Mouse (Mus musculus) liver, embryonic 16.5 days (tissue): ENCODE data around the gene Trub2. TPM values are rescaled to one million over a fixed set of nuclear protein-coding genes. Genes with fewer than 3 reads are reported as not detected.

ENCODE experiments used
- ATAC-seq: fragments of 200-750 bp; cut with Nextera tagmentation; 2 replicates; pipeline ENCODE4 v1.8.0; 2017; ENCODE audit warnings: low read depth, mild to moderate bottlenecking, moderate number of reproducible peaks, moderate library complexity
- H3K27ac ChIP-seq: fragments of 300-500 bp; sonication (generic); 2 replicates; pipeline ENCODE4 v1.5.1; 2014; ENCODE audit warnings: mild to moderate bottlenecking, low read length
- H3K27me3 ChIP-seq: fragments of 300-500 bp; sonication (generic); 2 replicates; pipeline ENCODE4 v1.6.1; 2014; ENCODE audit warnings: low read depth, low read length, mixed read lengths; ENCODE audit not compliant: control insufficient read depth, insufficient read depth
- H3K36me3 ChIP-seq: fragments of 300-500 bp; sonication (generic); 2 replicates; pipeline ENCODE4 v1.6.1; 2014; ENCODE audit warnings: mild to moderate bottlenecking; ENCODE audit not compliant: control insufficient read depth, insufficient read depth
- H3K4me1 ChIP-seq: fragments of 300-500 bp; sonication (generic); 2 replicates; pipeline ENCODE4 v1.6.1; 2014; ENCODE audit warnings: low read depth, low read length, mixed read lengths; ENCODE audit not compliant: control insufficient read depth
- H3K4me2 ChIP-seq: fragments of 300-500 bp; sonication (generic); 2 replicates; pipeline ENCODE4 v1.6.1; 2014; ENCODE audit warnings: low read depth, low read length, mixed read lengths
- H3K4me3 ChIP-seq: fragments of 300-500 bp; sonication (generic); 2 replicates; pipeline ENCODE4 v1.5.1; 2014; ENCODE audit warnings: low read depth, mild to moderate bottlenecking, low read length
- H3K9ac ChIP-seq: fragments of 300-500 bp; sonication (generic); 2 replicates; pipeline ENCODE4 v1.6.1; 2014; ENCODE audit warnings: low read depth, low read length
- H3K9me3 ChIP-seq: fragments of 300-500 bp; sonication (generic); replicated peaks from 2 replicates; pipeline ENCODE4 v1.6.1; 2016; ENCODE audit warnings: low read length; ENCODE audit not compliant: control insufficient read depth
- WGBS: fragments of 180-500 bp; shearing (Covaris S2); extraction: QIAGEN DNeasy Blood & Tissue Kit; methylation state at CpG from one replicate; pipeline ENCODE4 v1.1.7; 2014; ENCODE audit not compliant: insufficient replicate concordance; 5-methylcytosine and 5-hydroxymethylcytosine counted together
- polyA plus RNA-seq: library from polyadenylated mRNA; unstranded; fragments of >200 nt; fragmentation: Nextera tagmentation; extraction: Ambion mirVana; gene quantifications from 2 replicates; pipeline ENCODE4 v1.2.1, GENCODE M21; 2015

Gene Trub2
- polyA plus RNA-seq, 1 experiment from 2014 or later = 13.1 TPM

DNA sequence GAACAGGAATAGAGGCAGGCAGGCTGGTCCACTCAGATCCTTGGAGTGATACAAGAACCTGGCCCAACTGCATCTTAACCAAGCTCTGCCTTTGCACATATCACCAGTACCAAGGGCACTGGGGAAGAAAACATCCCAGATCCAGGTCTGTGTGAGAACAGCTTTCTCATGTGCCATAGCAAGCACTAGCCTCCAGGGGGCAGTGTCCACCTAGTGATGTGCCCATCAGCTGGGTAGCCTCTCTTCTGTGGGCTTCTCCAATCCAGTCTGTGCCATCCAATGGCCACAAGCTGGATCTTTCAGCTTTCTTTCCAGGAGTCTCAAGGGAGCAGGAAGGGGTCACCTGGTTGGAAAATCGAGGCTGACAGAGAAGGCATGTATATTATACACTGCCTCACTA lies 23.5 kb downstream of the Trub2 start:
- Histone ChIP-seq H3K4me2 (no peak overlapping the region), H3K36me3 (no peaks in the 10 kb centered on the region), H3K9ac (no peak overlapping the region), H3K27ac (no peak overlapping the region), H3K4me1 (no peaks in the 10 kb centered on the region), H3K27me3 (no peaks in the 10 kb centered on the region; the same call in 1 of the 2 replicates), H3K4me3 (no peak overlapping the region), H3K9me3 (no peaks in the 10 kb centered on the region)
- ATAC-seq = peak; percentile 30; the same call in 1 of the 2 replicates
- 0% methylated on average over 1 of the region's 1 CpGs for WGBS

DNA sequence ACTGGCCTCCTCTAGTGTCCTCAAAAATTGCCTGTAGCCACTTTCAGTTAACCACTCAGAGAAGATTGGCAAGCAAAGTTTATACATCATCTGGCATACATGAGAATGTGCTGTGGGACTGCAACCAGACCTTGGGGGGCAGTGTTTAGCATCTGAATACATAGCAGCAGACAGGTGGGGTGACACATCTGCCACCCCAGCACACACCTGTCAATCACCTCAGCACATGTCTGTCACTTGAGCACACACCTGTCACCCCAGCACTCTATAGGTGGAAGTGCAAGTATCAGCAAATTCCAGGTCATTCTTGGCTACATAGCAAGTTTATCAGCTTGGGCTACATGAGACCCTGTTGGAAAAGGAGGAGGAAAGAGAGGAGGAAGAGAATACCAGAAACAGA lies 32.6 kb downstream of the Trub2 start:
- peaks cover 25% of the 10 kb centered on the region for H3K27me3 ChIP-seq
- ATAC-seq = no peak
- no peak overlapping the region for H3K9ac ChIP-seq
- no peak overlapping the region for H3K4me2 ChIP-seq
- no peaks in the 10 kb centered on the region for H3K36me3 ChIP-seq
- H3K4me3 ChIP-seq = no peak overlapping the region
- H3K27ac ChIP-seq = no peak overlapping the region
- no peaks in the 10 kb centered on the region for H3K4me1 ChIP-seq
- no peaks in the 10 kb centered on the region for H3K9me3 ChIP-seq

DNA sequence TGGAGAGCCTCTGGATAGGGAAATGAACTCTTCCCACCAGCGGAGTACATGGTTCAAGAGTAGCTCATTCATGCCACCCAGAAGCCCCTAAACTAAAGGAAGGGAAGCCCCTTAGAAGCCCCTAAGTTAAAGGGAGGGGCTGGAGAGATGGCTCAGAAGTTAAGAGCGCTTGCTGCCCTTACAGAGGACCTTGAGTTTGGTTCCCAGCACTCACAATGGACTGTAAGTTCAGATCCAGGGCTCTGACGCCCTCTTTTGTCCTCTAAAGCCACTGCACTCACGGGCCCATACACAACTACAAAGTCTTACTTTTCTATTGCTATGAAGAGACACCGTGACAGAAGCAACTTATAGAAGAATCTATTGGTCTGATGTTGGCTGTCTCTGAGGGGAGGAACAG lies 35.9 kb downstream of the Trub2 start:
- Histone ChIP-seq H3K4me3 (no peak overlapping the region), H3K9me3 (no peaks in the 10 kb centered on the region), H3K27ac (no peak overlapping the region), H3K36me3 (no peaks in the 10 kb centered on the region), H3K4me2 (no peak overlapping the region), H3K27me3 (peaks cover 44% of the 10 kb centered on the region), H3K9ac (no peak overlapping the region), H3K4me1 (no peaks in the 10 kb centered on the region)
- no peak for ATAC-seq
- 69% methylated on average over 5 of the region's 5 CpGs for WGBS

DNA sequence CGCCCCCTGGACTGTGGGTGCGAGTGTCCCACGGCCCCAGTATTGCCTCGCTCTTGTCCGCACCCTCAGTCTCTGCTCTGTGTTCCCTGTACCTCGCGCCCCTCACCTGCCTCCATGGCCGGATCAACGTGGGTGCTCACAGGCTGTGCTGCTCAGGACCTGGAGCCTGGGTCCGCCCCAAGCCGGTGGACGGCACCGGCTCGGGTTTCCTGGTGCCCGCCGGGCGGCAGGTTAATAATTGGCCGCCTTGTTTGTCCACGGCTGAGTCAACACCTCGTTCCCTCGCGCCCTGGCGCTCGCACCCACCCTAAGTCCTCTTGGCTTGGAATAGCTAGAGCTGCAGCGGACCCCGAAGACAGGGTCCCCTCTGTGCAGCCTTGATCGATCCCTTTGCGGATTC lies 36.8 kb downstream of the Trub2 start, which contains the start of gene Gm13420:
Gene Gm13420 (minus strand): TSS at position 189 of the 400 bp plus-strand sequence.
- H3K4me2 ChIP-seq = peak within 1 kb of the TSS; percentile 50
- H3K9ac ChIP-seq = no peak within 1 kb of the TSS
- H3K9me3 ChIP-seq = no peaks in the 10 kb centered on the region
- no peaks in the 10 kb centered on the region for H3K36me3 ChIP-seq
- H3K4me3 ChIP-seq = peak within 1 kb of the TSS; percentile 38
- 10% methylated on average over 28 of the region's 28 CpGs for WGBS
- no peaks in the 10 kb centered on the region for H3K4me1 ChIP-seq
- peaks cover 53% of the 10 kb centered on the region for H3K27me3 ChIP-seq
- no peak within 1 kb of the TSS for H3K27ac ChIP-seq
- peak; percentile 78 for ATAC-seq

DNA sequence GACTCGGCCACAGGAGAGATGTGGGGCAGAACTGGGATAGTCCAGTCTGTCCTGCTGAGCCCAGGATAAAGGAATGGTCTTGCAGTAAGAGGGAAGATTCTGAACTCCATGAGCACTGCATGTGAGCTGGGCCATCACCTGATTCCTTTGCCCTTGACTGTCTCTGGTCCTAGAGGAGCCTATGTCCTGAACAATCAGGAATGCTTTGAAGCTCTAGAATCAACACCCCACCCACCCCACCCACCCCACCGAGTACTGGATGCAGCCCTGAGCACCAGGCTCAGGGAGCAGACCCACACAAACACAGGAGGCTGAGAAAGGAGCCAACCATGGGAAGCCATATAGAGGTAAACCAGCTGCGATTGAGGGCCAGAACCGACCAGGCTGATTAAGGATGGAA lies 39.8 kb downstream of the Trub2 start:
- Histone ChIP-seq H3K4me3 (no peak overlapping the region), H3K9ac (no peak overlapping the region), H3K27ac (no peak overlapping the region), H3K4me1 (no peaks in the 10 kb centered on the region), H3K9me3 (no peaks in the 10 kb centered on the region), H3K36me3 (no peaks in the 10 kb centered on the region), H3K27me3 (peaks cover 61% of the 10 kb centered on the region), H3K4me2 (no peak overlapping the region)
- ATAC-seq = no peak
- WGBS = 48% methylated on average over 4 of the region's 4 CpGs

DNA sequence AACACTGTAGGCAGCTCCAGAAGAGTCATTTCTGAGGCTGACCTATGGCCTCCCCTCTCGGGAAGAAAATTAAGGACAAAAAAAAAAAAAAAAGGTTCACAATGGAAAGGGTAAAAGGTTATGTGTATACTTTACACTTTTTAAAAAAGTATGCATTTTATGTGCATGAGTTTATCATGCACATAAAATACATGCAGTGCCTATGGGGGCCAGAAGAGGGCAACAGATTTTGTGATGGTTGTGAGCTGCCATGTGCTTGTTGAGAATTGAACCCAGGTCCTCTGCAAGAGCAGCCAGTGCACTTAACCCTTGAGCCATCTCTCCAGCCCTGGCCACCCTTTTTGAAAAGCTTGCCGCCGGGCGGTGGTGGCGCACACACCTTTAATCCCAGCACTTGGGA lies 40.5 kb downstream of the Trub2 start:
- H3K27ac ChIP-seq = no peak overlapping the region
- H3K4me3 ChIP-seq = no peak overlapping the region
- ATAC-seq = no peak
- no peak overlapping the region for H3K4me2 ChIP-seq
- no peaks in the 10 kb centered on the region for H3K36me3 ChIP-seq
- WGBS = 56% methylated on average over 5 of the region's 5 CpGs
- no peaks in the 10 kb centered on the region for H3K9me3 ChIP-seq
- H3K9ac ChIP-seq = no peak overlapping the region
- H3K4me1 ChIP-seq = no peaks in the 10 kb centered on the region
- peaks cover 57% of the 10 kb centered on the region for H3K27me3 ChIP-seq

DNA sequence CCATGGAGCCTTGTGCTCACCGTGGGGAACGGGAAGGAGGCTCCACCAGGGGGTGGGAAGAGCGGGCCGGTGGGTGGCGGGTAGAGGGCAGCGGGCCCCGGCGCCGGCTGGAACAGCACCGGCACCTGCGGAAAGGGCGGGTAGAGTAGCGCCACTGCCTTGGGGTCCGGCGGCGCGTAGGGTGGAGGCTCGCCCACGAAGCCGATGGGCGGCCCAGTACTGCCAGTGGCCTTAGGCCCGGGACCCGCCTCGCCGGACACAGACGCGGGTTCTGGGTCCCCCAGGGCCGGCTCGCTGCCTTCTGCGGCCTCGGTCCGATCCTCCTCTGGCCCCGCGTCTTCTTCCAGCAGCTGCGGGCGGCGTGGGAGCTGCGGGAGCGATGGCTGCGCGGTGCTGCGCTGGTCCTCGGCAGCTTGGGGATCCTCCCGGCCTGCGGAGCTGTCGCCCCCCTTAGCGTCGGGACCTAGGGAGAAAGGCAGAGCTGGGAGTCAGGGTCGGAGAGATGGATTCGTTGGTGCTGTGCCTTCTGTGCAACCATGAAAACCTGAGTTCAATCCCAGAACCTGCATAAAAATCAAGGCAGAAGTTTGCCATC lies 41.0 kb downstream of the Trub2 start:
- WGBS = 12% methylated on average over 50 of the region's 50 CpGs
- Histone ChIP-seq H3K36me3 (no peaks in the 10 kb centered on the region), H3K27me3 (peaks cover 52% of the 10 kb centered on the region), H3K4me3 (no peak overlapping the region), H3K4me2 (no peak overlapping the region), H3K4me1 (no peaks in the 10 kb centered on the region), H3K9me3 (no peaks in the 10 kb centered on the region), H3K9ac (no peak overlapping the region), H3K27ac (no peak overlapping the region)
- ATAC-seq = no peak

DNA sequence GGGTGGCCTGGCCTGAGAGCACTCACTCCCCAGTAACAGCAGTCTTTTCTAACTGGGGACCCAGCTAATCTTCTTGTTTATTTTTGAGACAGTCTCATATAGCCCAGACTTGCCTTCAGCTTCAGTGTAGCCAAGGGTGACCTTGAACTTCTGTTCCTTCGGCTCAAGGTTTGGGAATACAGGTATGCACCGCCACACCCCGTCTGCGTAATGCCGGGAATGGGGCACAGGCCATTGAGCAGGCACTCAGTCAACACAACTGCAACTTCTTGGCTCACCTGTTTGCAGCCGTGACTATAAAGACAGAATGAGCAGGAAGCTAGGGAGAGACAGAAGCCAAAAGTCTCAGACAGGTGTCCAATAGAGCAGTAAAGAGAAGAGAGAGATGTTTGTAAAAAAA lies 44.0 kb downstream of the Trub2 start:
- H3K9me3 ChIP-seq = no peaks in the 10 kb centered on the region
- no peak overlapping the region for H3K4me2 ChIP-seq
- H3K4me1 ChIP-seq = peaks cover 1% of the 10 kb centered on the region
- no peak overlapping the region for H3K4me3 ChIP-seq
- ATAC-seq = no peak
- WGBS = 76% methylated on average over 6 of the region's 6 CpGs
- H3K27ac ChIP-seq = no peak overlapping the region
- no peak overlapping the region for H3K9ac ChIP-seq
- peaks cover 30% of the 10 kb centered on the region for H3K27me3 ChIP-seq
- H3K36me3 ChIP-seq = no peaks in the 10 kb centered on the region

DNA sequence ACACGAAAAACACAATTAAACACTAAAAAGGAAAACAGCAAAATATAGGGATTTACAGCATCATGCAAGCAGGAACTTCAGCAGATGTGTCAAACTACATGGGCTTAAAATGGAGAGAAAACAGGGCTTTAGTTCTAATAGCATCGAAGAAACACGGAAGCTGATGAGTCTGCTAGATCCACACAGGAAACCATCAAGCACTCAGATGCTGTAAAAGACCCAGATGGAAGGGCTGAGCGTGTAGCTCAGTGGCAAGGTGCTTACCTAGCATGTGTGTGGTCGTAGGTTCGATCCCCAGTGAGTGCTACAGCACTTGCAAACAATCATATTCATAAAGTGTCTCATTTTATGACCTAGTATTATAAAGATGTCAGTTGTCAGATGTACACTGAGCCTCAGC lies 47.1 kb downstream of the Trub2 start:
- no peaks in the 10 kb centered on the region for H3K36me3 ChIP-seq
- H3K4me2 ChIP-seq = no peak overlapping the region
- H3K27me3 ChIP-seq = peaks cover 5% of the 10 kb centered on the region
- H3K9ac ChIP-seq = no peak overlapping the region
- H3K27ac ChIP-seq = no peak overlapping the region
- no peak for ATAC-seq
- peaks cover 6% of the 10 kb centered on the region for H3K4me1 ChIP-seq
- H3K4me3 ChIP-seq = no peak overlapping the region
- 70% methylated on average over 6 of the region's 6 CpGs for WGBS
- H3K9me3 ChIP-seq = no peaks in the 10 kb centered on the region
